Comparison of ENCODE assay signal across 8 mouse cellular contexts in the genomic region with DNA sequence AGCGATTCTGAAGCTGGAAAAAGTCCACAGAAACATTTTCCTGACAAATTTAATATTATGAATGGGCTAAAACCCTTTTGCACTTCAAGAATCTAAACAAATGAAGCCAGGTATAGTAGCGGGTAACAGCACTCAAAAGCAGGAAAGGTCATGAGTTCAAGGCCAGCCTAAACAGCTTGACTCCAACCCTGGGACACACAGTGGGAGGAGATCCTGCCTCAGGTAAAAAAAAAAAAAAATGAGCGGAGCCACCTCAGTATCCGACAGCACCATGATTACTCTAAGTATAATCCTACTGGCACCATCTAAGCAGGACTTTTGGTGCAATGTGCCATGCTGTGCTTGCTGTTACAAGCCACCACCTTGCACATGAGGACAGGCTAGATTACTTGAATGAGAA. TPM values are rescaled to one million over a fixed set of nuclear protein-coding genes. Genes with fewer than 3 reads are reported as not detected.
DNase-seq lines count a peak whose midpoint lies in the region; ATAC-seq lines count a peak whose summit lies in the region.

No protein-coding gene starts in this region.

- H3K9ac ChIP-seq in liver, embryonic 13.5 days, result peak overlapping the region; percentile 96; the same call in 1 of the 2 replicates

- H3K27me3 ChIP-seq in erythroblast, embryonic 14.5 days (ENCODE audit: control insufficient read depth), result no peaks in the 10 kb centered on the region
- H3K27me3 ChIP-seq in megakaryocyte, embryonic 14.5 days (replicated peaks), result no peaks in the 10 kb centered on the region
- no peaks in the 10 kb centered on the region for H3K27me3 ChIP-seq in liver, embryonic 13.5 days

- DNase-seq in liver, embryonic 13.5 days, result no peak
- no peak for DNase-seq in adrenal gland, adult (ENCODE audit: inconsistent age in 2 of 2, low spot score in 1 of 2)
- no peak for DNase-seq in retina, embryonic 14.5 days (ENCODE audit: low spot score)
- no peak for DNase-seq in cerebellum, adult 11-12 months

- H3K9me3 ChIP-seq in erythroblast, embryonic 14.5 days (ENCODE audit: control insufficient read depth, low read length), result no peaks in the 10 kb centered on the region
- H3K9me3 ChIP-seq in megakaryocyte, embryonic 14.5 days, result no peaks in the 10 kb centered on the region
- H3K9me3 ChIP-seq in liver, embryonic 13.5 days (replicated peaks), result no peaks in the 10 kb centered on the region

- peaks cover 29% of the 10 kb centered on the region for H3K4me1 ChIP-seq in erythroblast, embryonic 14.5 days (ENCODE audit: control insufficient read depth)
- H3K4me1 ChIP-seq in megakaryocyte, embryonic 14.5 days, result peaks cover 22% of the 10 kb centered on the region
- H3K4me1 ChIP-seq in liver, embryonic 13.5 days (replicated peaks), result peaks cover 24% of the 10 kb centered on the region

- H3K4me2 ChIP-seq in liver, embryonic 13.5 days, result peak overlapping the region; percentile 95

- peak overlapping the region; percentile 97 for H3K4me3 ChIP-seq in erythroblast, embryonic 14.5 days (replicated peaks)
- peak overlapping the region; percentile 65 for H3K4me3 ChIP-seq in megakaryocyte, embryonic 14.5 days (replicated peaks)
- peak overlapping the region; percentile 96 for H3K4me3 ChIP-seq in liver, embryonic 13.5 days (replicated peaks)

- WGBS in liver, embryonic 13.5 days (ENCODE audit: insufficient replicate concordance), result 84% methylated on average over 4 of the region's 4 CpGs

- peaks cover 47% of the 10 kb centered on the region for H3K36me3 ChIP-seq in erythroblast, embryonic 14.5 days (ENCODE audit: control insufficient read depth)
- H3K36me3 ChIP-seq in megakaryocyte, embryonic 14.5 days (replicated peaks; ENCODE audit: low read length), result peaks cover 43% of the 10 kb centered on the region
- H3K36me3 ChIP-seq in liver, embryonic 13.5 days, result peaks cover 36% of the 10 kb centered on the region

- no peak for ATAC-seq in erythroblast, adult 5-6 weeks (replicated peaks; ENCODE audit: low FRiP score, poor library complexity, severe bottlenecking)
- no peak for ATAC-seq in megakaryocyte, adult 5-6 weeks (ENCODE audit: poor library complexity, severe bottlenecking)
- no peak for ATAC-seq in liver, embryonic 13.5 days (ENCODE audit: low read depth)

- no peak overlapping the region for H3K27ac ChIP-seq in liver, embryonic 13.5 days

RNA-seq across cellular contexts. Expression of gene Ppp2r5e, which starts 2.2 kb away (rescaled TPM):
- 4.2 and 4.3 TPM in 2 replicates for polyA plus RNA-seq in erythroblast, embryonic 14.5 days (2012)
- total RNA-seq in erythroblast, adult 5-6 weeks (2015; ENCODE audit: low replicate concordance), result 25.6 and 47.6 TPM in 2 replicates
- total RNA-seq in erythroblast, adult 5-6 weeks (2017; ENCODE audit: low replicate concordance), result 6.4 TPM in 2 replicates
- 15.9 and 26.4 TPM in 2 replicates for polyA plus RNA-seq in megakaryocyte, embryonic 14.5 days (2012; ENCODE audit: insufficient read depth, low replicate concordance)
- total RNA-seq in megakaryocyte, adult 5-6 weeks (2015), result 30.3 and 33.7 TPM in 2 replicates
- total RNA-seq in megakaryocyte, adult 5-6 weeks (2017), result 14.0 and 17.6 TPM in 2 replicates
- 5.3 and 5.7 TPM in 2 replicates for polyA plus RNA-seq in liver, embryonic 13.5 days (2015; fragmentation: Nextera tagmentation; extraction: Ambion mirVana)
